In genomic region chr2:45117592-45117991, GRCm38 (mm10) we compare ENCODE assay signal across 8 mouse cellular contexts. TPM values are rescaled to one million over a fixed set of nuclear protein-coding genes. Genes with fewer than 3 reads are reported as not detected.
DNase-seq lines count a peak whose midpoint lies in the region; ATAC-seq and TF ChIP-seq lines count a peak whose summit lies in the region.

No protein-coding gene starts in this region.

- H3K36me3 ChIP-seq in heart, embryonic 14.5 days (ENCODE audit: control insufficient read depth, insufficient read depth, low read length) = no peaks in the 10 kb centered on the region
- H3K36me3 ChIP-seq in ES-Bruce4 (ENCODE audit: control insufficient read depth, insufficient read depth, low read length, poor library complexity, severe bottlenecking) = no peaks in the 10 kb centered on the region
- H3K36me3 ChIP-seq in forebrain, embryonic 16.5 days (ENCODE audit: control insufficient read depth, insufficient read depth) = no peaks in the 10 kb centered on the region
- no peaks in the 10 kb centered on the region for H3K36me3 ChIP-seq in liver, embryonic 16.5 days (ENCODE audit: control insufficient read depth, insufficient read depth)

- intact Hi-C loops in heart, postnatal 36 days (cut with DNase I) = loop anchor here (5.0 to 10.0 kb wide), 7 partner anchors 80 to 1537 kb away; no protein-coding TSS in a partner anchor

- no peak for TF ChIP-seq EP300 in ES-Bruce4 (IDR thresholded peaks at IDR 0.05; ENCODE audit: insufficient read depth, low read depth, low read length)

- peak overlapping the region; percentile 63 to 83 for H3K27ac ChIP-seq in heart, embryonic 14.5 days (replicated peaks in 1 of 2; ENCODE audit: control insufficient read depth in 1 of 2, insufficient read depth in 1 of 2, low read depth in 2 of 2, low read length in 2 of 2)
- 0 out of 2 replicates have a peak overlapping the region, but pooled peaks have one; percentile 80 for H3K27ac ChIP-seq in ES-Bruce4 (ENCODE audit: insufficient read depth, low read length)
- H3K27ac ChIP-seq in forebrain, embryonic 16.5 days (ENCODE audit: low read length) = peak overlapping the region; percentile 91
- no peak overlapping the region for H3K27ac ChIP-seq in liver, embryonic 16.5 days (ENCODE audit: low read length)

- TF ChIP-seq CTCF in ES-Bruce4 (IDR thresholded peaks at IDR 0.05; ENCODE audit: low read depth, low read length) = no peak

- H3K9me3 ChIP-seq in heart, embryonic 14.5 days (ENCODE audit: control insufficient read depth, low read length) = no peaks in the 10 kb centered on the region
- no peaks in the 10 kb centered on the region for H3K9me3 ChIP-seq in ES-Bruce4 (replicated peaks; ENCODE audit: control insufficient read depth, insufficient read depth, low read length, poor library complexity, severe bottlenecking)
- no peaks in the 10 kb centered on the region for H3K9me3 ChIP-seq in forebrain, embryonic 16.5 days (ENCODE audit: control insufficient read depth, low read length)
- no peaks in the 10 kb centered on the region for H3K9me3 ChIP-seq in liver, embryonic 16.5 days (replicated peaks; ENCODE audit: control insufficient read depth, low read length)

- WGBS in heart, embryonic 14.5 days = 29% methylated on average over 7 of the region's 7 CpGs
- WGBS in forebrain, embryonic 16.5 days = 22% methylated on average over 7 of the region's 7 CpGs
- 26% methylated on average over 7 of the region's 7 CpGs for WGBS in liver, embryonic 16.5 days (ENCODE audit: insufficient replicate concordance)

- TF ChIP-seq POLR2A in ES-Bruce4 (IDR thresholded peaks at IDR 0.05; ENCODE audit: insufficient read depth, low read length) = no peak

- H3K4me3 ChIP-seq in heart, embryonic 14.5 days (ENCODE audit: control insufficient read depth in 1 of 2, insufficient read depth in 1 of 2, low read depth in 1 of 2, low read length in 2 of 2) = peak overlapping the region; percentile 64 to 69
- peak overlapping the region; percentile 46 for H3K4me3 ChIP-seq in ES-Bruce4 (ENCODE audit: low read depth, low read length)
- peak overlapping the region; percentile 64 for H3K4me3 ChIP-seq in forebrain, embryonic 16.5 days (replicated peaks; ENCODE audit: low read length)
- H3K4me3 ChIP-seq in liver, embryonic 16.5 days (ENCODE audit: low read depth, low read length) = peak overlapping the region; percentile 68

- H3K4me2 ChIP-seq in heart, embryonic 14.5 days (ENCODE audit: low read length) = peak overlapping the region; percentile 91
- peak overlapping the region; percentile 84 for H3K4me2 ChIP-seq in forebrain, embryonic 16.5 days (ENCODE audit: low read length)
- H3K4me2 ChIP-seq in liver, embryonic 16.5 days (ENCODE audit: low read depth, low read length) = peak overlapping the region; percentile 99

- H3K27me3 ChIP-seq in heart, embryonic 14.5 days (ENCODE audit: control insufficient read depth, insufficient read depth, low read length) = no peaks in the 10 kb centered on the region
- H3K27me3 ChIP-seq in ES-Bruce4 (ENCODE audit: control insufficient read depth, insufficient read depth, low read length, poor library complexity, severe bottlenecking) = peaks cover 7% of the 10 kb centered on the region
- no peaks in the 10 kb centered on the region for H3K27me3 ChIP-seq in forebrain, embryonic 16.5 days (replicated peaks; ENCODE audit: control insufficient read depth, insufficient read depth, low read length)
- H3K27me3 ChIP-seq in liver, embryonic 16.5 days (ENCODE audit: control insufficient read depth, insufficient read depth, low read depth, low read length) = peaks cover 8% of the 10 kb centered on the region

- no peak for ATAC-seq in heart, embryonic 14.5 days (ENCODE audit: insufficient number of reproducible peaks, insufficient read depth, low FRiP score, low read depth)
- ATAC-seq in forebrain, embryonic 16.5 days = no peak
- ATAC-seq in liver, embryonic 16.5 days (ENCODE audit: low read depth) = no peak

- peak overlapping the region; percentile 76 for H3K9ac ChIP-seq in heart, embryonic 14.5 days (ENCODE audit: low read length)
- H3K9ac ChIP-seq in ES-Bruce4 (ENCODE audit: low read depth, poor library complexity, severe bottlenecking) = peak overlapping the region; percentile 71; the same call in 1 of the 2 replicates
- H3K9ac ChIP-seq in forebrain, embryonic 16.5 days (replicated peaks; ENCODE audit: low read depth, low read length) = peak overlapping the region; percentile 77
- H3K9ac ChIP-seq in liver, embryonic 16.5 days (ENCODE audit: low read depth, low read length) = no peak overlapping the region; the same call in 1 of the 2 replicates

- H3K4me1 ChIP-seq in heart, embryonic 14.5 days (ENCODE audit: control insufficient read depth in 2 of 2, insufficient read depth in 2 of 2, low read length in 2 of 2) = peaks cover 5 to 6% of the 10 kb centered on the region in 2 experiments; a peak in 3 of 4 replicates
- H3K4me1 ChIP-seq in ES-Bruce4 (ENCODE audit: control insufficient read depth, insufficient read depth, low read length) = no peaks in the 10 kb centered on the region
- H3K4me1 ChIP-seq in forebrain, embryonic 16.5 days (replicated peaks; ENCODE audit: control insufficient read depth, insufficient read depth, low read length) = peaks cover 20% of the 10 kb centered on the region
- peaks cover 27% of the 10 kb centered on the region for H3K4me1 ChIP-seq in liver, embryonic 16.5 days (ENCODE audit: control insufficient read depth, low read depth, low read length)

- DNase-seq in heart, postnatal 36 days = no peak
- no peak for DNase-seq in embryo, embryonic 10.5 days (ENCODE audit: low spot score)
- DNase-seq in layer of hippocampus, adult 9-10 months (ENCODE audit: low spot score) = no peak
- DNase-seq in left cerebral cortex, adult 11 months (ENCODE audit: low spot score) = no peak

RNA-seq across cellular contexts. Expression of gene Zeb2, which starts 0.4 kb away (rescaled TPM):
- polyA plus RNA-seq in heart, embryonic 14.5 days (2014; fragmentation: Nextera tagmentation; extraction: Ambion mirVana) = 22.0 and 22.2 TPM in 2 replicates
- total RNA-seq in heart, postnatal 36 days (2021) = 10 to 100 TPM; 53.1 to 54.2 TPM
- polyA plus RNA-seq in ES-Bruce4 (2011; ENCODE audit: insufficient read depth, insufficient read length, low read depth, missing spikeins) = 1.4 and 2.1 TPM in 2 replicates
- 120 and 151 TPM in 2 replicates for polyA plus RNA-seq in forebrain, embryonic 16.5 days (2015; fragmentation: Nextera tagmentation; extraction: Ambion mirVana)
- 12.1 and 12.5 TPM in 2 replicates for polyA plus RNA-seq in liver, embryonic 16.5 days (2015; fragmentation: Nextera tagmentation; extraction: Ambion mirVana)
